Mouse (Mus musculus) hindbrain, embryonic 14.5 days (tissue): ENCODE data around the gene Spi1. TPM values are rescaled to one million over a fixed set of nuclear protein-coding genes. Genes with fewer than 3 reads are reported as not detected.
"Not testable (repeated sequence)": the region's sequence is repeated elsewhere in the genome, so short reads cannot be mapped to it uniquely, and the experiment has no call there.

Experiments used
- ATAC-seq: fragments of 200-750 bp; cut with Nextera tagmentation; 2 replicates; pipeline ENCODE4 v1.8.0; 2017; ENCODE audit warnings: moderate number of reproducible peaks, mild to moderate bottlenecking, moderate TSS enrichment, moderate library complexity; ENCODE audit not compliant: low FRiP score
- DNase-seq: peaks from one replicate; pipeline ENCODE4 v3.0.0-alpha.2; 2015; ENCODE audit warnings: low spot score
- H3K27ac ChIP-seq: fragments of 300-500 bp; sonication (generic); 2 replicates; pipeline ENCODE4 v1.5.1; 2014; ENCODE audit warnings: mild to moderate bottlenecking, moderate library complexity
- H3K27me3 ChIP-seq: fragments of 300-500 bp; sonication (generic); 2 replicates; pipeline ENCODE4 v1.6.1; 2014; ENCODE audit warnings: mild to moderate bottlenecking, low read length, mixed read lengths; ENCODE audit not compliant: control insufficient read depth, insufficient read depth
- H3K36me3 ChIP-seq: fragments of 300-500 bp; sonication (generic); replicated peaks from 2 replicates; pipeline ENCODE4 v1.6.1; 2014; ENCODE audit not compliant: control insufficient read depth, insufficient read depth
- H3K4me1 ChIP-seq: fragments of 300-500 bp; sonication (generic); replicated peaks from 2 replicates; pipeline ENCODE4 v1.6.1; 2014; ENCODE audit warnings: antibody characterized with exemption, low read length, mixed read lengths; ENCODE audit not compliant: control insufficient read depth, insufficient read depth
- H3K4me2 ChIP-seq: fragments of 300-500 bp; sonication (generic); replicated peaks from 2 replicates; pipeline ENCODE4 v1.6.1; 2014; ENCODE audit warnings: mild to moderate bottlenecking, moderate library complexity
- H3K4me3 ChIP-seq: fragments of 300-500 bp; sonication (generic); replicated peaks from 2 replicates; pipeline ENCODE4 v1.5.1; 2014; ENCODE audit warnings: mild to moderate bottlenecking, low read length
- H3K9ac ChIP-seq: fragments of 300-500 bp; sonication (generic); 2 replicates; pipeline ENCODE4 v1.6.1; 2014
- H3K9me3 ChIP-seq: fragments of 300-500 bp; sonication (generic); 2 replicates; pipeline ENCODE4 v1.6.1; 2016; ENCODE audit warnings: low read length; ENCODE audit not compliant: control insufficient read depth
- WGBS: fragments of 180-500 bp; shearing (Covaris S2); extraction: QIAGEN DNeasy Blood & Tissue Kit; methylation state at CpG from one replicate; pipeline ENCODE4 v1.1.7; 2014; 5-methylcytosine and 5-hydroxymethylcytosine counted together
- polyA plus RNA-seq: library from polyadenylated mRNA; unstranded; fragments of >200 nt; fragmentation: Nextera tagmentation; extraction: Ambion mirVana; gene quantifications from 2 replicates; pipeline ENCODE4 v1.2.1, GENCODE M21; 2014

The Spi1 gene
- 4.1 and 4.3 TPM in 2 replicates for polyA plus RNA-seq

GRCm38 (mm10) chr2:91081775-91082695, at the start of gene Spi1:
Gene Spi1, plus strand, starts transcription at chr2:91082390.
- WGBS, result 84% methylated on average over 13 of the region's 13 CpGs
- Histone ChIP-seq H3K36me3 (no peaks in the 10 kb centered on the region), H3K4me2 (no peak within 1 kb of the TSS), H3K4me3 (no peak within 1 kb of the TSS), H3K9ac (no peak within 1 kb of the TSS), H3K27ac (no peak within 1 kb of the TSS), H3K4me1 (peaks cover 5% of the 10 kb centered on the region; the same call in 1 of the 2 replicates), H3K9me3 (no peaks in the 10 kb centered on the region), H3K27me3 (no peaks in the 10 kb centered on the region)
- ATAC-seq, result no peak
- DNase-seq, result no peak

DNA sequence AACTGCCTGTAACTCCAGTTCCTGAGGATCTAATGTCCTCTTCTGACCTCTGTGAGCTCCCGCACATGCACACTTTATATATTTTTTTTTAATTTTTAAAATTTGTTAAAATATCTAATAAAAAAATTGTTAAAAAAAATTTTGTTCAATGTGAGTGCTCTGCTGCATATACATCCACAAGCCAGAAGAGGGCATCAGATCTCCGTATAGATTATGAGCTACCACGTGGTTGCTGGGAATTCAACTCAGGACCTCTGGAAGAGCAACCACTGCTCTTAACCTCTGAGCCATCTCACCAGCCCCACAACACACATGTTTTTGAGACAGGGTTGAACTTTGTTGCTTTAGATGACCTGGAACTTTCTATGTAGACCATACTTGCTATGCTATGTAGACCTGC, 49.2 kb upstream of the Spi1 start:
- Histone ChIP-seq H3K9me3 (no peaks in the 10 kb centered on the region), H3K4me2 (no peak overlapping the region), H3K36me3 (no peaks in the 10 kb centered on the region), H3K27ac (no peak overlapping the region), H3K4me1 (no peaks in the 10 kb centered on the region), H3K9ac (no peak overlapping the region), H3K27me3 (no peaks in the 10 kb centered on the region), H3K4me3 (no peak overlapping the region)
- WGBS, result 16% methylated on average over 3 of the region's 3 CpGs
- ATAC-seq (no peak), DNase-seq (no peak)

- no peak within 1 kb of the TSS for H3K4me3 ChIP-seq
- 70% methylated on average over 9 of the region's 9 CpGs for WGBS
- H3K9me3 ChIP-seq, result no peaks in the 10 kb centered on the region
- H3K4me1 ChIP-seq, result no peaks in the 10 kb centered on the region
- DNase-seq (no peak), ATAC-seq (no peak)
- H3K27ac ChIP-seq, result no peak within 1 kb of the TSS
- H3K27me3 ChIP-seq, result no peaks in the 10 kb centered on the region
- H3K36me3 ChIP-seq, result no peaks in the 10 kb centered on the region
- H3K4me2 ChIP-seq, result no peak within 1 kb of the TSS
- no peak within 1 kb of the TSS for H3K9ac ChIP-seq
These were observed 46.8 kb upstream of the Spi1 start, which contains the start of gene Rapsn for GRCm38 (mm10) chr2:91035385-91035784. Gene Rapsn, plus strand, starts transcription at chr2:91035620.

DNA sequence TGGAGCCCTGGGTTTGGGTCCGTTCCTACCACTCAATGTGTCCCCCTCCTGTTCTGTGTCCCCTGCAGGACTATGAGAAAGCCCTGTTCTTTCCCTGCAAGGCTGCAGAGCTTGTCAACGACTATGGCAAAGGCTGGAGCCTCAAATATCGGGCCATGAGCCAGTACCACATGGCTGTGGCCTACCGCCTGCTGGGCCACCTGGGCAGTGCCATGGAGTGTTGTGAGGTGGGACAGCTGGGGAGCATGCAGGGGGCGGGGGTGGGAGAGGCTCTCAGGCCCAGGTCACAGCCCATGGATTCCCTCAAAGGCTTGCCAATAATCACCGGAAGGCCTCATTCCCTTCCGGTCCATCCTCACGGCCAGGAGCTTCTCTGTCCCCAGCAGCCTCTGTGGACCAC, 40.4 kb upstream of the Spi1 start:
- Histone ChIP-seq H3K27me3 (no peaks in the 10 kb centered on the region), H3K9ac (no peak overlapping the region), H3K9me3 (no peaks in the 10 kb centered on the region), H3K36me3 (no peaks in the 10 kb centered on the region), H3K4me1 (no peaks in the 10 kb centered on the region), H3K27ac (no peak overlapping the region), H3K4me3 (no peak overlapping the region), H3K4me2 (no peak overlapping the region)
- ATAC-seq (no peak), DNase-seq (no peak)
- 69% methylated on average over 8 of the region's 8 CpGs for WGBS

DNA sequence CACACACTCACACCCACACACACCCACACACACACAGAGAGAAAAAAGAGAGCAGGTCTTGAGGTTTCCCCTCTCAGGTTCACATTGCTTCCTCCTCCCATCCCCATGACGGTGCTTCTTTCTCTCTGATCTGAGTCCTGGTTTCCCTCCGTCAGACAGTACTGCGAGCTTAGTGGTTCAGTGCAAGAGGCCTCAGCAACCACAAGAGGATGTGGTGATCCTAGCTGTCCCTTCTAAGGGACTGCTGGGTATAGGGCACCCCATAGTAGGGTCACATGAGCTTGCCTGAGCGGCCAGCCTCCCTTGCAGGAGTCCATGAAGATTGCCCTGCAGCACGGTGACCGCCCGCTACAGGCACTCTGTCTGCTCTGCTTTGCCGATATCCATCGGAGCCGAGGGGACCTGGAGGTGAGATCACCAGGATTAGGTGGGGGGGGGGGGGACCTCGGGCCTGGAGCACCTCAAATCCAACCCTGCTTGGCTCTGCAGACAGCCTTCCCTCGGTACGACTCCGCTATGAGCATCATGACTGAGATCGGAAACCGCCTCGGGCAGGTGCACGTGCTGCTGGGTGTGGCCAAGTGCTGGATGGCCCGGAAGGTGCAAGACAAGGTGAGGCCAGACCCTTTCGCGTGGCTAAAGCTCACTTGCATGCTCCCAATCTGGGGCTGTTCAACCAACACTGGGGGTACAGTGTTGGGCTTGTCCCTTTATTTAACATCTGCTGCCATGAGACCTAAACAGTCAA, 39.4 kb upstream of the Spi1 start:
- Histone ChIP-seq H3K27me3 (no peaks in the 10 kb centered on the region), H3K27ac (no peak overlapping the region), H3K4me2 (no peak overlapping the region), H3K9me3 (no peaks in the 10 kb centered on the region), H3K9ac (no peak overlapping the region), H3K4me3 (no peak overlapping the region), H3K36me3 (no peaks in the 10 kb centered on the region), H3K4me1 (no peaks in the 10 kb centered on the region)
- DNase-seq (no peak), ATAC-seq (0 out of 2 replicates have a peak, but pooled peaks have one; percentile 27)
- 77% methylated on average over 21 of the region's 21 CpGs for WGBS

DNA sequence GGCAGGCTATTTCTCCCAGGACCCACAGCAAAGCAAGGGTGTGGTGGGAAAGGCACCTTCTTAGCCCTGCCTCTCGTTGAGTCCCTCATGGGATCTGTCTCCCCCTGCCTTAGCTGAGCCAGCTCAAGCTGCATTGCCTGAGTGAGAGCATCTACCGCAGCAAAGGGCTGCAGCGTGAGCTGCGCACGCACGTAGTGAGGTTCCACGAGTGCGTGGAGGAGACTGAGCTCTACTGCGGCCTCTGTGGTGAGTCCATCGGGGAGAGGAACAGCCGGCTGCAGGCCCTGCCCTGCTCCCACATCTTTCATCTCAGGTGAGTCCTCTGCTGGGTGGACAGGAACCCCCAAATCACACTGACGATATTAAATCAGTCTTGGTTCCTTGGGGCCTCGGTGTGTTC, 37.5 kb upstream of the Spi1 start:
- H3K4me2 ChIP-seq, result no peak overlapping the region
- no peaks in the 10 kb centered on the region for H3K27me3 ChIP-seq
- H3K9ac ChIP-seq, result no peak overlapping the region
- no peak overlapping the region for H3K27ac ChIP-seq
- ATAC-seq (0 out of 2 replicates have a peak, but pooled peaks have one; percentile 21), DNase-seq (no peak)
- no peaks in the 10 kb centered on the region for H3K36me3 ChIP-seq
- no peaks in the 10 kb centered on the region for H3K4me1 ChIP-seq
- no peak overlapping the region for H3K4me3 ChIP-seq
- no peaks in the 10 kb centered on the region for H3K9me3 ChIP-seq
- WGBS, result 89% methylated on average over 13 of the region's 13 CpGs

DNA sequence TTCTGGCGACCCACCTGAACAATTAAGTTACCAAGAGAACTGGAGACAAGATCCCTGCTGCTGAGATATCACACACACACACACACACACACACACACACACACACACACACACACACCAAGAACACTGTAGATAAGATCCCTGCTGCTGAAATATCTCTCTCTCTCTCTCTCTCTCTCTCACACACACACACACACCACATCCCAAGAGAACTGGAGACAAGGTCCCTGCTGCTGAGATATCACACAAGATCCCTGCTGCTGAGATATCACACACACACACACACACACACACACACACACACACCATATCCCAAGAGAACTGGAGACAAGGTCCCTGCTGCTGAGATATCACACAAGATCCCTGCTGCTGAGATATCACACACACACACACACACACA, 36.4 kb upstream of the Spi1 start:
- H3K27ac ChIP-seq, DNase-seq, H3K4me3 ChIP-seq, H3K9me3 ChIP-seq, H3K9ac ChIP-seq, H3K27me3 ChIP-seq, H3K4me1 ChIP-seq, H3K36me3 ChIP-seq, H3K4me2 ChIP-seq, ATAC-seq: not testable (repeated sequence)
- 100% methylated on average over 1 of the region's 1 CpGs for WGBS

DNA sequence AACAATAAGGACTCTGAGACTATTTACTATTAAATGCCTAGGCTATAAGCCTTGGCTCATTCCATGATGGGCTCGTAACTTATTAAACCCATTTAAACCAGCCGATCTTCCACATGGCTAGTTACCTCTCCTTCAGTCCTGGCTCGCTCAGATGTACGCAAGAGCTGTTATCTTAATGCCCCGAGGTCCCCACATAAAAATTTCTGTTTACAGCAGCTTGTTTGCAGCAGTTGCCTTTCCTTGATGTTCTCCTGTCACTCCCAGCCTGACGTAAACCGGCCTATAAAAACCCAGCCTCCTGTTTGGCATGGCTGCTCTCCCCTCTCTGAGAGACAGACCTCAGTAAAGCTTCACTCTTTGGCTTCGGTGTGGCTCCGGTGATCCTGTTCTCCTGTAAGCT, 34.8 kb upstream of the Spi1 start:
- Histone ChIP-seq H3K36me3 (no peaks in the 10 kb centered on the region), H3K9ac (no peak overlapping the region), H3K27ac (no peak overlapping the region), H3K9me3 (no peaks in the 10 kb centered on the region), H3K4me1 (no peaks in the 10 kb centered on the region), H3K27me3 (no peaks in the 10 kb centered on the region), H3K4me2 (no peak overlapping the region), H3K4me3 (no peak overlapping the region)
- 81% methylated on average over 9 of the region's 9 CpGs for WGBS
- DNase-seq (no peak), ATAC-seq (no peak)

GRCm38 (mm10) chr2:91051917-91052316, 30.3 kb upstream of the Spi1 start:
- WGBS, result 80% methylated on average over 3 of the region's 3 CpGs
- Histone ChIP-seq H3K4me1 (peaks cover 13% of the 10 kb centered on the region), H3K27me3 (no peaks in the 10 kb centered on the region), H3K36me3 (peaks cover 18% of the 10 kb centered on the region), H3K9ac (no peak overlapping the region), H3K9me3 (no peaks in the 10 kb centered on the region), H3K4me3 (no peak overlapping the region), H3K27ac (no peak overlapping the region), H3K4me2 (no peak overlapping the region)
- no peak for ATAC-seq
- no peak for DNase-seq
